Mouse (Mus musculus) hindbrain, postnatal 0 days (tissue): Measurements from ENCODE around the gene Tmem129. TPM values are rescaled to one million over a fixed set of nuclear protein-coding genes. Genes with fewer than 3 reads are reported as not detected.
A peak's percentile ranks its signal among the peaks of the same experiment; 100 is the strongest.

Experiments used
- ATAC-seq: fragments of 200-750 bp; cut with Nextera tagmentation; 2 replicates; pipeline ENCODE4 v1.8.0; 2017; ENCODE audit warnings: mild to moderate bottlenecking, moderate TSS enrichment, moderate library complexity
- DNase-seq: peaks from one replicate; pipeline ENCODE4 v3.0.0-alpha.2; 2015; ENCODE audit warnings: low spot score
- H3K27ac ChIP-seq: fragments of 300-500 bp; sonication (generic); 2 replicates; pipeline ENCODE4 v1.5.1; 2014; ENCODE audit warnings: mild to moderate bottlenecking
- H3K27me3 ChIP-seq: fragments of 300-500 bp; sonication (generic); 2 replicates; pipeline ENCODE4 v1.6.1; 2014; ENCODE audit warnings: low read length, mixed read lengths; ENCODE audit not compliant: insufficient read depth
- H3K36me3 ChIP-seq: fragments of 300-500 bp; sonication (generic); 2 replicates; pipeline ENCODE4 v1.6.1; 2014; ENCODE audit warnings: low read length, mixed read lengths; ENCODE audit not compliant: insufficient read depth
- H3K4me1 ChIP-seq: fragments of 300-500 bp; sonication (generic); 2 replicates; pipeline ENCODE4 v1.6.1; 2014; ENCODE audit warnings: antibody characterized with exemption, low read length, mixed read lengths; ENCODE audit not compliant: insufficient read depth
- H3K4me2 ChIP-seq: fragments of 300-500 bp; sonication (generic); 2 replicates; pipeline ENCODE4 v1.6.1; 2014; ENCODE audit warnings: low read depth, mild to moderate bottlenecking, low read length, moderate library complexity, mixed read lengths
- H3K4me3 ChIP-seq: fragments of 300-500 bp; sonication (generic); 2 replicates; pipeline ENCODE4 v1.5.1; 2014; ENCODE audit warnings: low read length
- H3K9ac ChIP-seq: fragments of 300-500 bp; sonication (generic); replicated peaks from 2 replicates; pipeline ENCODE4 v1.6.1; 2014; ENCODE audit warnings: mild to moderate bottlenecking, low read length, moderate library complexity, mixed read lengths
- H3K9me3 ChIP-seq: fragments of 300-500 bp; sonication (generic); 2 replicates; pipeline ENCODE4 v1.6.1; 2016; ENCODE audit warnings: low read length, mixed read lengths
- CTCF ChIP-seq: IDR thresholded peaks from 2 replicates; pipeline ENCODE4 v1.5.1; 2016; ENCODE audit warnings: antibody characterized with exemption, control low read depth, low read depth
- WGBS: fragments of 180-500 bp; shearing (Covaris S2); extraction: QIAGEN DNeasy Blood & Tissue Kit; methylation state at CpG from one replicate; pipeline ENCODE4 v1.1.7; 2014; 5-methylcytosine and 5-hydroxymethylcytosine counted together
- polyA plus RNA-seq: library from polyadenylated mRNA; unstranded; fragments of >200 nt; fragmentation: Nextera tagmentation; extraction: Ambion mirVana; gene quantifications from 2 replicates; pipeline ENCODE4 v1.2.1, GENCODE M21; 2015
- total RNA-seq: library from RNA; depleted of rRNA; stranded (reverse); fragments of >200 nt; gene quantifications from 2 replicates; pipeline ENCODE4 v1.2.3, GENCODE M21; 2014; rRNA removed

The Tmem129 gene
- total RNA-seq (36.9 and 39.3 TPM in 2 replicates), polyA plus RNA-seq (22.0 and 23.6 TPM in 2 replicates)

- TF ChIP-seq CTCF: no peak
- H3K9me3 ChIP-seq: no peaks in the 10 kb centered on the region
- peaks cover 7% of the 10 kb centered on the region; the same call in 1 of the 2 replicates for H3K36me3 ChIP-seq
- under 1% methylated on average over 60 of the region's 60 CpGs for WGBS
- no peaks in the 10 kb centered on the region for H3K27me3 ChIP-seq
- DNase-seq (peak; percentile 99), ATAC-seq (peak; percentile 97)
- H3K4me1 ChIP-seq: peaks cover 15% of the 10 kb centered on the region
- peak within 1 kb of the TSS; percentile 60 for H3K4me3 ChIP-seq
- peak within 1 kb of the TSS; percentile 69 for H3K9ac ChIP-seq
- H3K27ac ChIP-seq: peak within 1 kb of the TSS; percentile 95
- peak within 1 kb of the TSS; percentile 91 for H3K4me2 ChIP-seq
Observed at GRCm38 (mm10) chr5:33657787-33658663, at the start of gene Tmem129, which contains the start of gene Tacc3. Tmem129 (minus strand) TSS chr5:33658416. Tacc3 (plus strand) TSS chr5:33658128.

- TF ChIP-seq CTCF: no peak
Observed at GRCm38 (mm10) chr5:33707163-33707562, 48.9 kb upstream of the Tmem129 start.

DNA sequence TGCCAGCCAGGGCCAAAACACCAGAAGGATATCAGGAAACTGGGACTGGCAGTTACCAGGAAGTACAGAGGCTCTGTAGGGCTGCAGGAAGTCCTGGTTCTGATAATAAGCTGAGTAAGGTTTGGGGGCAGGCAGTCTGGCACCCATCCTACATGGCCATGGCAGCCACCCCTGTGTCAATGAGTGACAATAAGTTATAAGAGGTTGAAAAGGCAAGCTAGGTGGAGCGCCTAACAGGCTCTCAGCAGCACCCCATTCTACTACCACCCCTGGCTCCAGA is 48.1 kb upstream of the Tmem129 start:
- WGBS: 80% methylated on average over 1 of the region's 1 CpGs
- no peak for TF ChIP-seq CTCF
- H3K27ac ChIP-seq: peak overlapping the region; percentile 73
- H3K4me3 ChIP-seq: no peak overlapping the region
- no peaks in the 10 kb centered on the region; the same call in 1 of the 2 replicates for H3K27me3 ChIP-seq
- H3K9ac ChIP-seq: no peak overlapping the region
- ATAC-seq: no peak
- H3K9me3 ChIP-seq: no peaks in the 10 kb centered on the region
- 0 out of 2 replicates have a peak, but pooled peaks cover 4% of the 10 kb centered on the region for H3K4me1 ChIP-seq
- H3K36me3 ChIP-seq: no peaks in the 10 kb centered on the region
- no peak for DNase-seq
- H3K4me2 ChIP-seq: no peak overlapping the region

More at GRCm38 (mm10) chr5:33707163-33707562, 48.9 kb upstream of the Tmem129 start:
- Histone ChIP-seq H3K4me1 (0 out of 2 replicates have a peak, but pooled peaks cover 4% of the 10 kb centered on the region), H3K4me3 (no peak overlapping the region), H3K9ac (no peak overlapping the region), H3K9me3 (no peaks in the 10 kb centered on the region), H3K27me3 (no peaks in the 10 kb centered on the region), H3K36me3 (no peaks in the 10 kb centered on the region), H3K4me2 (no peak overlapping the region), H3K27ac (no peak overlapping the region)
- WGBS: 51% methylated on average over 4 of the region's 4 CpGs
- ATAC-seq: no peak
- no peak for DNase-seq

- DNase-seq (peak; percentile 35), ATAC-seq (no peak)
- TF ChIP-seq CTCF: no peak
- Histone ChIP-seq H3K4me3 (no peak overlapping the region), H3K27me3 (no peaks in the 10 kb centered on the region; the same call in 1 of the 2 replicates), H3K27ac (peak overlapping the region; percentile 73), H3K9me3 (no peaks in the 10 kb centered on the region), H3K4me1 (0 out of 2 replicates have a peak, but pooled peaks cover 4% of the 10 kb centered on the region), H3K36me3 (no peaks in the 10 kb centered on the region), H3K4me2 (no peak overlapping the region), H3K9ac (no peak overlapping the region)
- 23% methylated on average over 9 of the region's 9 CpGs for WGBS
Observed at GRCm38 (mm10) chr5:33705612-33706349, 47.6 kb upstream of the Tmem129 start.

DNA sequence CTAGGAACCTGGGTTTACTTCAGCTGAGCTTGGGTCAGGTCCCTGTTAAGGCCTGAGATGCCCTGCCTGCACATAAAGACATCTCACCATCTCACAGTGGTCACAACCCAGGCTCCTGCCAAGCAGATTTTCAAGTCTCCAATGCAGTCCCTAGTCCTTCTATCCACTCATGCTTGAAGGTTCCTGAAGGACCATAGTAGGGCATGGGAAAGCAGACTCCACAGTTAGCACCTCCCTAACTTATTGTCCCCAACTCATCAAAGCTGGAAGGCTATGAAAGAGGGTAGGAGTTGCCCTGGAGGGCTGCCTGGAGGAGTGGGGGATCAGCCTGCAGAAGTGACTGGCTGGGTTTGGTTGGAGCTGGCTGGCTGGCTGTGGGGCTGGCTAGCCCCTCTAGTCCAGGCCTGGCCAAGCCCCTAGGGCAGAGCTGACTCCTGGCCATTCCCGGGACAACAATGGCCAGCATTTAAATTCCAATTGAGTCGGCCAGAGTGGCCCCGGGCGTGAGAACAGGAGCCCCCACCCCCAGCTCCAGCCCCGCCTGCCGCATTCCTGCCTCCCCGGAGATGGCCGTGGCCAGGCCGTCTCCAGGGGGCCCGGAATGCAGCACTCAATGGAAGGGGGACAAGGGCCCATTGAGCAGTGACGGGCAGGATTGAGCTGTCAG is 46.9 kb upstream of the Tmem129 start:
- Histone ChIP-seq H3K36me3 (no peaks in the 10 kb centered on the region), H3K4me2 (no peak overlapping the region), H3K4me3 (no peak overlapping the region), H3K27ac (peak overlapping the region; percentile 73), H3K4me1 (0 out of 2 replicates have a peak, but pooled peaks cover 7% of the 10 kb centered on the region), H3K9ac (no peak overlapping the region), H3K9me3 (no peaks in the 10 kb centered on the region), H3K27me3 (no peaks in the 10 kb centered on the region; the same call in 1 of the 2 replicates)
- peak; percentile 78 for DNase-seq
- 12% methylated on average over 11 of the region's 11 CpGs for WGBS
- ATAC-seq: peak; percentile 92
- no peak for TF ChIP-seq CTCF

GRCm38 (mm10) chr5:33703999-33704398 is 45.8 kb upstream of the Tmem129 start:
- no peak overlapping the region for H3K4me2 ChIP-seq
- 19% methylated on average over 8 of the region's 8 CpGs for WGBS
- no peaks in the 10 kb centered on the region for H3K36me3 ChIP-seq
- peak; percentile 57 for DNase-seq
- no peak for TF ChIP-seq CTCF
- H3K9me3 ChIP-seq: no peaks in the 10 kb centered on the region
- peak overlapping the region; percentile 69; the same call in 1 of the 2 replicates for H3K27ac ChIP-seq
- no peak overlapping the region for H3K4me3 ChIP-seq
- H3K4me1 ChIP-seq: 0 out of 2 replicates have a peak, but pooled peaks cover 7% of the 10 kb centered on the region
- H3K27me3 ChIP-seq: no peaks in the 10 kb centered on the region; the same call in 1 of the 2 replicates
- no peak overlapping the region for H3K9ac ChIP-seq
- ATAC-seq: peak; percentile 41; the same call in 1 of the 2 replicates
